Mouse (Mus musculus) gastrocnemius, postnatal 25 days (tissue): ENCODE results near the gene Arv1. TPM values are rescaled to one million over a fixed set of nuclear protein-coding genes. Genes with fewer than 3 reads are reported as not detected.

Experiments
- DNase-seq: peaks from one replicate; pipeline ENCODE4 v3.0.0; 2022
- total RNA-seq, 2 experiments: library from RNA; stranded (reverse); gene quantifications; 1 replicate in 1 of 2; 2 replicates in 1 of 2; pipeline ENCODE4 v1.2.3; 2021

The Arv1 gene
- total RNA-seq, 2 experiments from 2014 or later: 3.2 to 3.7 TPM

- no peak for DNase-seq
These were observed 2.4 kb downstream of the Arv1 start for GRCm38 (mm10) chr8:124724301-124724700.

- no peak for DNase-seq
These were observed 10.9 kb downstream of the Arv1 start for GRCm38 (mm10) chr8:124732828-124733227.

GRCm38 (mm10) chr8:124735371-124735911 lies 13.5 kb downstream of the Arv1 start:
- DNase-seq: no peak

GRCm38 (mm10) chr8:124739268-124739667 lies 17.3 kb downstream of the Arv1 start:
- DNase-seq: no peak

- no peak for DNase-seq
These were observed 24.7 kb downstream of the Arv1 start for GRCm38 (mm10) chr8:124746661-124747060.

GRCm38 (mm10) chr8:124751191-124751590 lies 29.3 kb downstream of the Arv1 start:
- no peak for DNase-seq

- DNase-seq: peak; percentile 45
These were observed 29.8 kb downstream of the Arv1 start, which contains the start of gene Fam89a for GRCm38 (mm10) chr8:124751709-124752173. Fam89a (minus strand) TSS chr8:124751832.

GRCm38 (mm10) chr8:124752325-124752862 lies 30.5 kb downstream of the Arv1 start:
- DNase-seq: no peak

- DNase-seq: no peak
These were observed 32.3 kb downstream of the Arv1 start for GRCm38 (mm10) chr8:124754101-124754791.

- DNase-seq: no peak
These were observed 32.9 kb downstream of the Arv1 start for GRCm38 (mm10) chr8:124754792-124755190.

GRCm38 (mm10) chr8:124755481-124755880 lies 33.5 kb downstream of the Arv1 start:
- DNase-seq: no peak

- DNase-seq: no peak
These were observed 34.2 kb downstream of the Arv1 start for GRCm38 (mm10) chr8:124756153-124756552.

- no peak for DNase-seq
These were observed 34.7 kb downstream of the Arv1 start for GRCm38 (mm10) chr8:124756601-124757000.

- DNase-seq: no peak
These were observed 36.6 kb downstream of the Arv1 start for GRCm38 (mm10) chr8:124758544-124758943.

GRCm38 (mm10) chr8:124763061-124763460 lies 41.1 kb downstream of the Arv1 start:
- DNase-seq: no peak

GRCm38 (mm10) chr8:124772389-124772788 lies 50.5 kb downstream of the Arv1 start:
- DNase-seq: no peak

GRCm38 (mm10) chr8:124775695-124776094 lies 53.8 kb downstream of the Arv1 start:
- DNase-seq: no peak

- peak; percentile 28 for DNase-seq
These were observed 58.3 kb downstream of the Arv1 start for GRCm38 (mm10) chr8:124780236-124780635.

- peak; percentile 17 for DNase-seq
These were observed 60.5 kb downstream of the Arv1 start for GRCm38 (mm10) chr8:124782431-124782830.

- DNase-seq: no peak
These were observed 61.3 kb downstream of the Arv1 start for GRCm38 (mm10) chr8:124783228-124783627.
